Mouse (Mus musculus): ENCODE measurements at regions not wholly inside any gene's neighbourhood (a gene's known extent, or its start where the extent isn't known, plus 50 kb on each side); places are given as distances from the start of the nearest gene placed in this dataset.
A peak's percentile ranks its signal among the peaks of the same experiment; 100 is the strongest.

- peak overlapping the region; percentile 43 for H3K4me3 ChIP-seq (ENCODE audit: low read depth, low read length)
- H3K36me3 ChIP-seq (ENCODE audit: control insufficient read depth, insufficient read depth, low read length): no peaks in the 10 kb centered on the region
- peaks cover 1% of the 10 kb centered on the region; the same call in 1 of the 2 replicates for H3K4me1 ChIP-seq (ENCODE audit: control insufficient read depth, insufficient read depth, insufficient read length, low read length)
- H3K27me3 ChIP-seq (ENCODE audit: control insufficient read depth, insufficient read depth, low read length): no peaks in the 10 kb centered on the region
- no peak for TF ChIP-seq POLR2A (IDR thresholded peaks at IDR 0.05; ENCODE audit: low read depth, low read length)
- no peak for TF ChIP-seq CTCF (IDR thresholded peaks at IDR 0.05; ENCODE audit: extremely low read depth, insufficient read length, insufficient replicate concordance, low read depth, low read length)
- no peak overlapping the region for H3K27ac ChIP-seq (ENCODE audit: insufficient read depth, low read depth, low read length)
- WGBS: 2% methylated on average over 6 of the region's 6 CpGs
Measured at GRCm38 (mm10) chr8:24351760-24352159, 373.9 kb downstream of the Adam3 start.

- TF ChIP-seq POLR2A (IDR thresholded peaks at IDR 0.05; ENCODE audit: low read depth, low read length) (no peak), CTCF (IDR thresholded peaks at IDR 0.05; ENCODE audit: extremely low read depth, insufficient read length, insufficient replicate concordance, low read depth, low read length) (no peak)
- Histone ChIP-seq H3K4me3 (ENCODE audit: low read depth, low read length) (no peak overlapping the region), H3K36me3 (ENCODE audit: control insufficient read depth, insufficient read depth, low read length) (no peaks in the 10 kb centered on the region), H3K27me3 (ENCODE audit: control insufficient read depth, insufficient read depth, low read length) (no peaks in the 10 kb centered on the region), H3K4me1 (ENCODE audit: control insufficient read depth, insufficient read depth, insufficient read length, low read length) (no peaks in the 10 kb centered on the region), H3K27ac (ENCODE audit: insufficient read depth, low read depth, low read length) (no peak overlapping the region)
- WGBS: 64% methylated on average over 6 of the region's 6 CpGs
Measured at GRCm38 (mm10) chr8:24346390-24347113, 379.1 kb downstream of the Adam3 start.

- WGBS: 89% methylated on average over 9 of the region's 9 CpGs
- Histone ChIP-seq H3K4me1 (ENCODE audit: control insufficient read depth, insufficient read depth, insufficient read length, low read length) (no peaks in the 10 kb centered on the region), H3K36me3 (ENCODE audit: control insufficient read depth, insufficient read depth, low read length) (no peaks in the 10 kb centered on the region), H3K27ac (ENCODE audit: insufficient read depth, low read depth, low read length) (no peak overlapping the region), H3K27me3 (ENCODE audit: control insufficient read depth, insufficient read depth, low read length) (no peaks in the 10 kb centered on the region), H3K4me3 (ENCODE audit: low read depth, low read length) (no peak overlapping the region)
- TF ChIP-seq POLR2A (IDR thresholded peaks at IDR 0.05; ENCODE audit: low read depth, low read length): no peak
- no peak for TF ChIP-seq CTCF (IDR thresholded peaks at IDR 0.05; ENCODE audit: extremely low read depth, insufficient read length, insufficient replicate concordance, low read depth, low read length)
Measured at GRCm38 (mm10) chr8:24338694-24339093, 387.0 kb downstream of the Adam3 start.

- 36% methylated on average over 6 of the region's 6 CpGs for WGBS
- H3K27me3 ChIP-seq (ENCODE audit: control insufficient read depth, insufficient read depth, low read length): no peaks in the 10 kb centered on the region
- no peaks in the 10 kb centered on the region for H3K4me1 ChIP-seq (ENCODE audit: control insufficient read depth, insufficient read depth, insufficient read length, low read length)
- no peak for TF ChIP-seq POLR2A (IDR thresholded peaks at IDR 0.05; ENCODE audit: low read depth, low read length)
- TF ChIP-seq CTCF (IDR thresholded peaks at IDR 0.05; ENCODE audit: extremely low read depth, insufficient read length, insufficient replicate concordance, low read depth, low read length): no peak
- no peak overlapping the region for H3K27ac ChIP-seq (ENCODE audit: insufficient read depth, low read depth, low read length)
- no peaks in the 10 kb centered on the region for H3K36me3 ChIP-seq (ENCODE audit: control insufficient read depth, insufficient read depth, low read length)
- H3K4me3 ChIP-seq (ENCODE audit: low read depth, low read length): no peak overlapping the region
Measured at GRCm38 (mm10) chr8:24337635-24338034, 388.0 kb downstream of the Adam3 start.

GRCm38 (mm10) chr8:24335709-24336108 is 389.9 kb downstream of the Adam3 start:
- no peak overlapping the region for H3K27ac ChIP-seq (ENCODE audit: insufficient read depth, low read depth, low read length)

GRCm38 (mm10) chr8:24333705-24334104 is 391.9 kb downstream of the Adam3 start:
- H3K36me3 ChIP-seq (ENCODE audit: control insufficient read depth, insufficient read depth, low read length): no peaks in the 10 kb centered on the region
- no peaks in the 10 kb centered on the region for H3K4me1 ChIP-seq (ENCODE audit: control insufficient read depth, insufficient read depth, insufficient read length, low read length)
- H3K27ac ChIP-seq (ENCODE audit: insufficient read depth, low read depth, low read length): no peak overlapping the region
- no peak for TF ChIP-seq CTCF (IDR thresholded peaks at IDR 0.05; ENCODE audit: extremely low read depth, insufficient read length, insufficient replicate concordance, low read depth, low read length)
- TF ChIP-seq POLR2A (IDR thresholded peaks at IDR 0.05; ENCODE audit: low read depth, low read length): no peak
- no peak overlapping the region for H3K4me3 ChIP-seq (ENCODE audit: low read depth, low read length)
- 67% methylated on average over 4 of the region's 4 CpGs for WGBS
- H3K27me3 ChIP-seq (ENCODE audit: control insufficient read depth, insufficient read depth, low read length): no peaks in the 10 kb centered on the region

More at GRCm38 (mm10) chr8:24335709-24336108, 389.9 kb downstream of the Adam3 start:
- Histone ChIP-seq H3K36me3 (ENCODE audit: control insufficient read depth, insufficient read depth, low read length) (no peaks in the 10 kb centered on the region), H3K27me3 (ENCODE audit: control insufficient read depth, insufficient read depth, low read length) (no peaks in the 10 kb centered on the region), H3K4me3 (ENCODE audit: low read depth, low read length) (no peak overlapping the region), H3K4me1 (ENCODE audit: control insufficient read depth, insufficient read depth, insufficient read length, low read length) (no peaks in the 10 kb centered on the region)
- WGBS: 50% methylated on average over 5 of the region's 5 CpGs
- no peak for TF ChIP-seq CTCF (IDR thresholded peaks at IDR 0.05; ENCODE audit: extremely low read depth, insufficient read length, insufficient replicate concordance, low read depth, low read length)
- no peak for TF ChIP-seq POLR2A (IDR thresholded peaks at IDR 0.05; ENCODE audit: low read depth, low read length)

- Histone ChIP-seq H3K4me1 (ENCODE audit: control insufficient read depth, insufficient read depth, insufficient read length, low read length) (no peaks in the 10 kb centered on the region), H3K4me3 (ENCODE audit: low read depth, low read length) (no peak overlapping the region), H3K36me3 (ENCODE audit: control insufficient read depth, insufficient read depth, low read length) (no peaks in the 10 kb centered on the region), H3K27me3 (ENCODE audit: control insufficient read depth, insufficient read depth, low read length) (no peaks in the 10 kb centered on the region), H3K27ac (ENCODE audit: insufficient read depth, low read depth, low read length) (no peak overlapping the region)
- TF ChIP-seq CTCF (IDR thresholded peaks at IDR 0.05; ENCODE audit: extremely low read depth, insufficient read length, insufficient replicate concordance, low read depth, low read length) (no peak), POLR2A (IDR thresholded peaks at IDR 0.05; ENCODE audit: low read depth, low read length) (no peak)
- 62% methylated on average over 4 of the region's 4 CpGs for WGBS
Measured at GRCm38 (mm10) chr8:24310893-24311292, 414.8 kb downstream of the Adam3 start.

All from small intestine, adult 2 months (tissue).